Mouse (Mus musculus): ENCODE results near the gene Zrsr2.

Gene Zrsr2

DNA sequence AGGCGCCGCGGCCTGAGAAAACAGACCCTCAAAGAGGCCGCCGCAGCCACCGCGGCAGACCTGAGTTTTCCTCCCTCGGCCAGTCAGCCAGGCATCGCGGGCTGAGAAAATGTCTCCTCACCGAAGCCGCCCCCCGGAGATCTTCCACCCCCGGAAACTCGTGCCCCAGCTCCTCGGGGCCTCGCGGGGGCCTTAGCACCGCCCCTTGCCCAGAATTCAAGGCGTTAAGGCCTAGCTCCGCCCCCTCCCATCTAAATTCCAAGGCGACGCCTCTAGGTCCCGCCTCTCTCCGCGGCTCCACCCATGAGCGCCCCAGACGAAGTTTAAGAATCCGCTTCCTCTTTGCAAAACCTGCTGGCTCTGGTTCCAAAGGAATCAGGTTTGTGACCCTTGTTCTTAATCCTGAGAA lies at the start of gene Zrsr2:
Gene Zrsr2 (minus strand): TSS at position 195 of the 409 bp plus-strand sequence.
- peak; percentile 47 for DNase-seq (ENCODE audit: low spot score)

DNA sequence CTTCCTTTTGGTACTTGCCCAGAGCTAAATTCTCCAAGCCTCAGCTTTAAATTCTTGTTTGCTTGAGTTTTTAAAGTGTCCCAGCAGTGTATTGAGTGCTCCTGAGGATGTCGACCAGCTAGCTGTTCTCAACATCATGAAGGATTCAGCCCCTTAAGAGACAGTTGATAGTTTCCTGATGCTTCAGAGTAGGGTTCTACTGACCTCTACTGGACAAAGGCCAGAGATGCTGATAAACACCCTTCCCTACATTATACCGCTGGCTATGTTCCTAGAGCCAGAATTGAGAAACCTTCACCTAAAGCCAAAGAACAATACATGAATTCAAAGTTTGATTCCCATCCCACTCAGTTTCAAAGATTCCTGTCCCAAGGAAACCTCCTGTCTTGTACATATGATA lies 46.3 kb upstream of the Zrsr2 start:
- DNase-seq (ENCODE audit: low spot score): peak; percentile 4

- DNase-seq (ENCODE audit: low spot score): no peak
Observed at GRCm38 (mm10) chrX:163999848-164000247, 41.4 kb upstream of the Zrsr2 start.

DNA sequence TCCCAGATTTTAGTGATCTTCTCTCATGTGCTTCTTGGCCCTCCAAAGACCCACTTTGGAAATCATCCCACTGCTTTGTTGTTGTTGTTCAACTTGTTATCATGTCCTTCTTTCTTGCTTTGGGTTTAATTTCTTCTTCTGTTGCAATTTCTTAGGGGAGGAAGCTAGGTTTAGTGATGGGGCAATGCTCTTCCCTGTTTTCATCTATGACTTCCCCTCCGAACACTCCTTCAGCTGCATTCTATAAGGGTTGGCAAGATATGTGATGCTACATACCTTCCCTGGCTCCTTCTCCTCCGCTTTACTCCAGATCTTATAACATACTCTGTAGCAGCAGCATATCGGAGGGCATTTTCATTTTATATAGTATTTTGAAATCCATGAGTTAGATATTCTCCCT lies 38.3 kb upstream of the Zrsr2 start:
- no peak for DNase-seq (ENCODE audit: low spot score)

DNA sequence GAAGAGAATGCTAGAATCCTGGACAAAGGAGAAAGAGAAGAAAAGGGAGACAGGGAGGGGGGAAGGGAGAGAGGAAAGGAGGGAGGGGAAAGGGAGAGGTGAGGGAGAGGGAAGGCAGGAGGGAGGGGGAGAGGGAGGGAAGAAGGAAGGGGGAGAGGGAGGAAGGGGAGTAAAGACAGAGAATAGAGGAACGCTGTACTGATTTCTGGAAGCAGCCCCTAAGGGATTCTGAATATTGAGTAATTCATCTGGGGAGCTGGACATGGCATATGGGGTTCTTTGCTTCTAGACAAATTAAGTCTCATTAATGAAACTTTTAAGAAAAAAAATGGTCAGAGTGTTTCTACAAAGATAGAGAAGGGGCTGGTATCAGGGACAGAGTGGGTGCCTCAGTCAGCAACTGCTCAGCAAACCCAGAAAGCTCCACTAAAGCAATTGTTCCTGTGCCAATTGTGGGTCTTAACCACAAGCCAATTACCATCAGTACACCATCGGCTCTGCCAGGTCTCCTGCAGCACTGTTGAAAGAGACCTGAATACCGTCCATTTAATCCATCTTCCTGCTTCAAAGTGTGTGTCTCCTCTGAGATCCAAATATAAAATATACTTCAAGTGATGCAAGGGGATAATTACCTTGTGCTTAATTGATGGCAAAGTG lies 29.4 kb upstream of the Zrsr2 start:
- DNase-seq (ENCODE audit: low spot score): no peak

DNA sequence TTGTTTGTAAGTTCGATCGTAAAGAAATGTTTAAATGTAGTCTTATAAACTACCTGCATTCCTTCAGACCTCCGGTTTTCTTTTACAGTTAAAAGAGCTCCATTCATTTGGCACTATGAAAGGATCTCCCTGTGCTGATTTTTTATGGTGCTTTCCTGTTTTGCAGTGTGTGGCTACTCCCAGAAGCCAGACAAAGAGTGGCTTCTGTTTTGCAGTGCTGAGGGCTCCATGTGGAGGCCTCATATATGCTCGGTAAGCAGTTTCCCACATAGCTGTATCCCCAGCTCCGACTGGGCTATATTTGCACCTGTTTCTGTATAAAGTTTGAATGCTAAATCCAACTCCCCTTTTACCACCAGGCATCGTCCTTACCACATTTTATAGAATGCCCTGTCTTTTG lies 23.7 kb upstream of the Zrsr2 start:
- DNase-seq (ENCODE audit: low spot score): no peak

DNA sequence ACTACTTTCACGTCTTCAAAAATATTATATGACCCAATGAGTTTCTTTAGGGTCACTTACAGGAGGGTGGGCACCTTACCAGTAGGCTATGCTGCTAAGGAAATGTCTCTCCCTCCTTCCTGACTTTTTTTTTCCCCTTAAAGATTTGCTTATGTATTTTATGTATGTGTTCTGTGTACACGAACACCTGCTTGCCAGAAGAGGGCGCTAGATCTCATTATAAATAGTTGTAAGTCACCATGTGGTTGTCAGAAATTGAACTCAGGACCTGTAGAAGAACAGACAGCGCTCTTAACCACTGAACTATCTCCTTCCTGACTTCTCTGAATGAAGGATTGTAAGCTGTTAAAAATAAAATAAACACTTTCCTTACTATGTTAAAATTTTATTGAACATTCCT lies 23.0 kb upstream of the Zrsr2 start:
- DNase-seq (ENCODE audit: low spot score): no peak

GRCm38 (mm10) chrX:163981092-163981491 lies 22.6 kb upstream of the Zrsr2 start:
- DNase-seq (ENCODE audit: low spot score): no peak

DNA sequence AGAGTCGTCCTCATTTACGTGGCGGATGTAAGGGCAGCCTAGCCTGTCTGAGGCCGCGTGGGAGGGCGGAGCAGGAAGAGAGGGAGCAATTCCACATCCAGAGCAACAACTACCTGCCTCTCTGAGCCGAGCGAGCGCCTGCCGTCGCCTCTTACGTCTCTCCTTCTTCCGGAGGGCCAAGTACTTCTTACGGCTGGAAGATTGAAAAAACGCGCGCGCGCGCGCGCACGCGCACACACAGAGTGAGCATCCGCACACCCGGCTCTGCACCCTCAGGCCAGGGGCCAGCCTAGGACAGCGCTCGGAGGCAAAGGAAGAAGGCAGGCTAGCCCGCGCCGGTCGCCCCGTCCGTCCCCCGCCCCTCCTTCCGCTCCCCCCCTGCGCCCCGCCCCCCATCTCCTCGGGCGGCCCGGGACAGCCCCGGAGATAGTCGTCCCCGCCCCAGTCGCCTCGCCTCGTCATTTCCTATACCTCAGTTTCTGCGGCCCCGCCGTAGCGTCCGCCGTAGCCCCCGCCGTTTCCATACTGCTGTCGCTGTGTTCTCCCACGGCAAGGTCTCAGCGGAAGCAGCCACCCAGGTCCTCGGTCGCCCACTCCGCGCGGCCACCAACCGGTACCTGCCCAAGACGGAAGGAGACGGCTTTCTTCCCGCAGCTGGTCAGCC lies 526 bp downstream of the Zrsr2 start:
- DNase-seq (ENCODE audit: low spot score): peak; percentile 19

GRCm38 (mm10) chrX:163957381-163957780 lies 1.1 kb downstream of the Zrsr2 start:
- DNase-seq (ENCODE audit: low spot score): no peak

DNA sequence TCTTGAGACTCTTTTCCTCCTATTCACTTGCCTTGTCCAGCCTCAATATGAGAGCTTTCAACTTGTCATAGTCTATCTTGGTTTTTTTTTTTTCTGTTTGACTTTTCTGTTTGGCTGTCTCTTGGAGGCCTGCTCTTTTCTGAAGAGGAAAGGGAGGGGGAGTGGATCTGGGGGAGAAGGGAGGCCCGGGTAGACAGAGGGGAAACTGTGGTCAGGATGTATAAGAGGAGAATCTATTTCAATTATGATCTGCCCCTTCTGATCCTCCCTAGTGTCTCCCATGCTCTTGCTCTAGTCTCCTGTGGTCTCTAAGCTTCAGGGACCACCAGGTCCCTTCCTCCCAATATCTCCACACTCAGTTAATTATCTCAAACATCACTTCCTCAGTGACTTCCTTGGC lies 6.8 kb downstream of the Zrsr2 start:
- DNase-seq (ENCODE audit: low spot score): no peak

DNA sequence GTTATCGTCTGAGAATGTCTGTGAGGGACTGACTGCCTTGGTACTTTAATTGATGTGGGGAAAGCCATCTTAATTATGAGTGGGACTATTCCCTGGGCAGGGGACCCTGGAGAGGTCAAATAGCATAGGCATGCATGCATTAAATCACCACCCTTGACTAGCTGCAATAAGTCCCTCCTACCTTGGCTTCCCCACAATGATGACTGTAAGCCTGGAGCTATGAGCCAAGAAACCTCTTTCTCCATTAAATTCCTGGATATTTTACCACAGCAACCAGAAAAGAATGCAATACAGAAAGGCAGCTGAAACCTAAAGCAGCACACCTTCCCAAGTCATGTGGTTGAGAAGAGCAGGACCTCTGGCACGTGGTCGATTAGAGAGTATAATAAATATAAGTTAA lies 14.1 kb downstream of the Zrsr2 start:
- DNase-seq (ENCODE audit: low spot score): no peak

DNA sequence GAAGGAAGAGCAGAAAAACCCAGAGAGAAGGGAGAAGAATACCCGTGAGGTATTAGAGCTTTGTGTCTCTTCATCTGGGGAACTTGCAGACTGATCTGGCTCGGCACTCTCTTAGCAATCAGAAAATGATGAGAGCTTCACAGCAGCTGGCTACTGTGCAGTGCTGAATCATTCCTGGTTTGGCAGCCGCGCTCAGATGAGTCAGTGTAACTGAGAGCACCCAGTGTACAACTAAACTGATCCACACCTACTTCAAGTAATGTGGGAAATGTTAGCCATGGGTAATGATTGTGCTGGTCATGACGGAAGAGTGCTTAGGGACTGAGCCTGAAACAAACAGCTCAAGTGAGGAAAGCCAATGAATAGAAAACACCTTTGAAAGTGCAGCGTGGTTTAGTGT lies 19.9 kb downstream of the Zrsr2 start:
- DNase-seq (ENCODE audit: low spot score): no peak

DNA sequence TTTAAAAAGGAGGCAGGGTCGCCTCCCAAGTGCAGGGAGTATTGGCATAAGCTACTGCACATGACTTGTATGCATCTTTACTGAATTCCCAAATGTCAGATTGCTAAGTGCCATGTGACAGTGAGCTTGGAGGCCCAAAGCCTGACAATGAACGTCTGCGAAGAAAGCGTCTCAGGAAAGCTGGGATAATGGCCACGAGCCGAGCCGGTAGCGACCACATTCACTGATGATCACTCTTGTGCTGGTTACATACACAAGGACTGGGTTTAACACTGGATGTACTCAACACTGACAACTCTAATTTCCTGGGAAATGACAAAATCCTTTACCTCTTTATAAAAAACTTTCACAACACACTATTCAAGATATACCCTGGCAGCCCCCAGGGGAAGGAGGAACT lies 23.7 kb downstream of the Zrsr2 start:
- no peak for DNase-seq (ENCODE audit: low spot score)

DNA sequence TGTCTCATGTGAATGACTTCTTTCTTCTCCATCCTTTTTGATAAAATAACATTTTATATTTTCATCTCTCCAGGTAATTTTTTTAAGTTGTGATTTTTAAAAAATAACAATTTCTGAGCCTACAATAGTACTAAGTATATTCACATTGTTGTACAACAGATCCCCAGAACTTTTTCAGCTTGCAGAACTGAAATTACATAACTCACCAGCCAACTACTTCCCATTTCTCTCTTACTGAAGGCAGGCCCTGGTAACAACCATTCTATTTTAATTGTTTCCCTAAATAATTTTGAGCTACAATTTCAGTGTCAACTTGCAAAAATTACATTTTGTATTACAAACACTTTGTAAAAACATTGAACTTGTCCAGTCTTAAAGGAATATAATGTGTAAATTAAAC lies 28.9 kb downstream of the Zrsr2 start:
- no peak for DNase-seq (ENCODE audit: low spot score)

- DNase-seq (ENCODE audit: low spot score): no peak
Observed at GRCm38 (mm10) chrX:163912791-163913190, 45.7 kb downstream of the Zrsr2 start.

DNA sequence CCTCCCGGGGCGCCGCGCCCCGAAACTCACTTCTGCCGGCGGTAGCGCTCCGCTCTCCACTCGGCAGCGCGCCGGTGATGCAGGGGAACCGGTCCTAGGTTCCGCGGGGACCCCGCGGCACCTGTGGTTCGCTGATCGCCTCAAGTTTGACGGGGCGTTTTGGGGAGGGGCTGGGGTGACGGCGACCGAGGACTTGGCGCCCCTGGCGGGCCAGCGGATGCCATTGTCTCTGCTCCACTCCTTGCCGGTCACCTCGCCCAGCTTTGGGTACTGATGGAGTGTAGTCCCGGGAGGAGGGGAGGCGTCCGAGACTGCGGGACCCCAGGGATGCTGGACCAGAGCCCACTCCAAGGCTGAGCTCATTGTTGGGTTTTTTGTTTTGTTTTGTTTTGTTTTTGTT lies 49.1 kb downstream of the Zrsr2 start:
- DNase-seq (ENCODE audit: low spot score): peak; percentile 17

- DNase-seq (ENCODE audit: low spot score): peak; percentile 76
Observed at GRCm38 (mm10) chrX:163908337-163909250, 49.9 kb downstream of the Zrsr2 start, which contains the start of gene Ap1s2. TSS of gene Ap1s2 (plus strand) at chrX:163909017.

DNA sequence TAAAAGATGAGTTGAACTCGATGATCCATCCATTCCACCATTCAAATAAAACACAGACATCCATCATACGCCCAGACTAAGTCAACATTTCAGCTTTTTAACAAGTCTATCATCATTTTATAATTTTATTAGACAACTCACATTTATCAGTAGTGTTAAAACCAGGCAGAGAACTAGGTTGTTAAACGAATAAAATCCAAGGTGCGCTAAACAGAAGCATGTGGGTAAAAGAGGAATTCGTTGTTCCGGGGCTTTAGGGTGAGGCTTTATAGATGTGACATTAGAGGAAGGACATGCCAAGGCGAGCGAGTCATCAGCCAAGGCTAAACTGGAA lies 50.5 kb downstream of the Zrsr2 start:
- DNase-seq (ENCODE audit: low spot score): no peak

- DNase-seq (ENCODE audit: low spot score): no peak
Observed at GRCm38 (mm10) chrX:163906861-163907260, 51.6 kb downstream of the Zrsr2 start.

GRCm38 (mm10) chrX:163899431-163900020 lies 58.9 kb downstream of the Zrsr2 start:
- no peak for DNase-seq (ENCODE audit: low spot score)

- no peak for DNase-seq (ENCODE audit: low spot score)
Observed at GRCm38 (mm10) chrX:163897354-163897753, 61.1 kb downstream of the Zrsr2 start.

DNA sequence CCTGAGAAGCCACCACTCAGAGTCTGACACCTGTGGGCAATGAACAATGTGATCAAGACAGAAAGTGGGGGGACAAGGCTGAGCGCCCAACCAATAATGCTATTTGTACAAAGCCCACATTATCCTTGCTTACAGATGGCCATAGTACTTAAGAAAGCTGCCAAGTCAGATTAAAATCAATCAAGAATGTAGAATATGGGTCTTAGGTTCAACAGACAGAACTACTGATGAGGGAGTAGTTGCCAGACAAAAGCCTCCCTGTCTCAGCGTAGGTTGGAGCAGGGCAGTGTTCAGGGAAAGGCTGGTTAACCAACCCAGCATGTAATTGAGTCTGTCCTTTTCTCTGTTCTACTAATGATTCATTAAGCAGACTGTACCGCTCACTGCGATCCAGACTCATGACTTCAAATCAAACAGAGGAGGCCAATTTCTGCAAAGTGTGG lies 72.9 kb downstream of the Zrsr2 start:
- DNase-seq (ENCODE audit: low spot score): no peak

All from ovary, postnatal 14 days (tissue).